Mouse (Mus musculus) ovary, adult 18-20 months (tissue): ENCODE measurements around the gene Dnajb9.
"Not testable (repeated sequence)": the region's sequence is repeated elsewhere in the genome, so short reads cannot be mapped to it uniquely, and the experiment has no call there.

Source experiments
- DNase-seq: peaks from one replicate; pipeline ENCODE4 v3.0.0; 2022; ENCODE audit warnings: low spot score, mixed read lengths

The Dnajb9 gene

GRCm38 (mm10) chr12:44209824-44210752 lies at the start of gene Dnajb9:
Gene Dnajb9, minus strand, starts transcription at chr12:44210326.
- peak; percentile 99 for DNase-seq

GRCm38 (mm10) chr12:44248309-44248977 lies 38.3 kb upstream of the Dnajb9 start:
- DNase-seq: no peak

- DNase-seq: no peak
These were observed 35.6 kb upstream of the Dnajb9 start for GRCm38 (mm10) chr12:44245739-44246138.

- no peak for DNase-seq
These were observed 32.3 kb upstream of the Dnajb9 start for GRCm38 (mm10) chr12:44242407-44242806.

- no peak for DNase-seq
These were observed 31.0 kb upstream of the Dnajb9 start for GRCm38 (mm10) chr12:44241090-44241489.

GRCm38 (mm10) chr12:44224650-44225049 lies 14.5 kb upstream of the Dnajb9 start:
- no peak for DNase-seq

GRCm38 (mm10) chr12:44223044-44223443 lies 12.9 kb upstream of the Dnajb9 start:
- no peak for DNase-seq

- no peak for DNase-seq
These were observed 11.7 kb upstream of the Dnajb9 start for GRCm38 (mm10) chr12:44221651-44222356.

GRCm38 (mm10) chr12:44221070-44221469 lies 10.9 kb upstream of the Dnajb9 start, which contains the start of gene Pnpla8:
Gene Pnpla8, plus strand, starts transcription at chr12:44221370.
- DNase-seq: not testable (repeated sequence)

- DNase-seq: no peak
These were observed 1.4 kb upstream of the Dnajb9 start for GRCm38 (mm10) chr12:44211555-44211954.

GRCm38 (mm10) chr12:44209141-44209823 lies 844 bp downstream of the Dnajb9 start:
- peak; percentile 7 for DNase-seq

GRCm38 (mm10) chr12:44197873-44198525 lies 12.1 kb downstream of the Dnajb9 start:
- no peak for DNase-seq

- no peak for DNase-seq
These were observed 28.8 kb downstream of the Dnajb9 start for GRCm38 (mm10) chr12:44181081-44181982.

- DNase-seq: no peak
These were observed 33.1 kb downstream of the Dnajb9 start for GRCm38 (mm10) chr12:44177038-44177355.

- DNase-seq: no peak
These were observed 33.6 kb downstream of the Dnajb9 start for GRCm38 (mm10) chr12:44176331-44177037.

- no peak for DNase-seq
These were observed 43.2 kb downstream of the Dnajb9 start for GRCm38 (mm10) chr12:44166949-44167348.

GRCm38 (mm10) chr12:44159349-44159748 lies 50.8 kb downstream of the Dnajb9 start:
- no peak for DNase-seq
